Mouse (Mus musculus) intestine, embryonic 16.5 days (tissue): Measurements from ENCODE around the gene Tti1. TPM values are rescaled to one million over a fixed set of nuclear protein-coding genes. Genes with fewer than 3 reads are reported as not detected.

ENCODE experiments used
- ATAC-seq: fragments of 200-750 bp; cut with Nextera tagmentation; 2 replicates; pipeline ENCODE4 v1.8.0; 2017; ENCODE audit warnings: moderate TSS enrichment, moderate library complexity
- H3K27ac ChIP-seq: fragments of 300-500 bp; sonication (generic); 2 replicates; pipeline ENCODE4 v1.5.1; 2014; ENCODE audit warnings: mild to moderate bottlenecking, low read length
- H3K27me3 ChIP-seq: fragments of 300-500 bp; sonication (generic); replicated peaks from 2 replicates; pipeline ENCODE4 v1.6.1; 2014; ENCODE audit warnings: low read length, control low read depth, mixed read lengths; ENCODE audit not compliant: control insufficient read depth, insufficient read depth
- H3K36me3 ChIP-seq: fragments of 300-500 bp; sonication (generic); 2 replicates; pipeline ENCODE4 v1.6.1; 2014; ENCODE audit warnings: low read length, control low read depth; ENCODE audit not compliant: control insufficient read depth, insufficient read depth
- H3K4me1 ChIP-seq: fragments of 300-500 bp; sonication (generic); 2 replicates; pipeline ENCODE4 v1.6.1; 2014; ENCODE audit warnings: low read length, control low read depth, mixed read lengths; ENCODE audit not compliant: control insufficient read depth, insufficient read depth
- H3K4me2 ChIP-seq: fragments of 300-500 bp; sonication (generic); 2 replicates; pipeline ENCODE4 v1.6.1; 2014; ENCODE audit warnings: low read depth, low read length, control low read depth
- H3K4me3 ChIP-seq: fragments of 300-500 bp; sonication (generic); 2 replicates; pipeline ENCODE4 v1.5.1; 2014; ENCODE audit warnings: mild to moderate bottlenecking, low read length
- H3K9ac ChIP-seq: fragments of 300-500 bp; sonication (generic); 2 replicates; pipeline ENCODE4 v1.6.1; 2014; ENCODE audit warnings: low read depth, low read length
- H3K9me3 ChIP-seq: fragments of 300-500 bp; sonication (generic); 2 replicates; pipeline ENCODE4 v1.6.1; 2016; ENCODE audit warnings: low read length, control low read depth; ENCODE audit not compliant: control insufficient read depth
- WGBS: fragments of 180-500 bp; shearing (Covaris S2); extraction: QIAGEN DNeasy Blood & Tissue Kit; methylation state at CpG from one replicate; pipeline ENCODE4 v1.1.7; 2014; 5-methylcytosine and 5-hydroxymethylcytosine counted together
- polyA plus RNA-seq: library from polyadenylated mRNA; unstranded; fragments of >200 nt; fragmentation: Nextera tagmentation; extraction: Ambion mirVana; gene quantifications from 2 replicates; pipeline ENCODE4 v1.2.1, GENCODE M21; 2015

Gene Tti1
- 18.4 and 20.2 TPM in 2 replicates for polyA plus RNA-seq

DNA sequence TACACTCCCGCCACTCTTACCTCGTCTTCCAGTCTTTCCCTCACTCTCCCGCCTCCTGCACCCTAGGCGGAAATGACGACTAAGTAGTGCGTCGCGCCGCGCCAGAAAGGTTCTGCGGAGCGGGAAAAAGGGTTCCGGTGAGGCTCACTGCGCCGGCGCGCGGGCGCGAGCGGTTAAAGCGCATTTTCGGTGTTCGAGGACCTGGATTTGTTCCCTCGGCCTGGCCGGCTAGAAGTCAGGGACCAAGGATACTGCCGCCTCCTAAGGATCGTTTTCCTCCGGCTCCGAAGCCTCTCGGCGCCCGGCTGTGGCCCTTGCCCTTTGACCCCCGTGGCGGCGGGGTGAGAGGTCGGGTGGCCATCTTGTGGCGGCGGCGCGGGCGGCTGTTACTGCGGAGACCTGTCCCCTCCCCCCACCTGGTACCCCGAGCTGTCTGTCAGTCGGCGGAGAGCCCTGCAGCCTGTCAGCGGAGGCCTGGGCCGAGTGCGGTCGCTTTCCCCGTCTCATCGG lies at the start of gene Tti1, which contains the start of gene Rprd1b:
Gene Tti1, minus strand, starts transcription at position 80 of the 510 bp plus-strand sequence.
Gene Rprd1b, plus strand, starts transcription at position 144 of the 510 bp plus-strand sequence.
- no peaks in the 10 kb centered on the region for H3K27me3 ChIP-seq
- no peaks in the 10 kb centered on the region for H3K9me3 ChIP-seq
- H3K4me1 ChIP-seq, result peaks cover 32% of the 10 kb centered on the region
- peak within 1 kb of the TSS; percentile 98 for H3K9ac ChIP-seq
- peak within 1 kb of the TSS; percentile 99 for H3K4me3 ChIP-seq
- H3K27ac ChIP-seq, result peak within 1 kb of the TSS; percentile 97
- no peaks in the 10 kb centered on the region for H3K36me3 ChIP-seq
- ATAC-seq, result peak; percentile 94
- H3K4me2 ChIP-seq, result peak within 1 kb of the TSS; percentile 76
- under 1% methylated on average over 52 of the region's 52 CpGs for WGBS

GRCm38 (mm10) chr2:158077981-158078380 lies 49.7 kb upstream of the Tti1 start:
- Histone ChIP-seq H3K4me2 (no peak overlapping the region), H3K9me3 (no peaks in the 10 kb centered on the region), H3K27ac (0 out of 2 replicates have a peak overlapping the region, but pooled peaks have one; percentile 8), H3K9ac (no peak overlapping the region), H3K36me3 (peaks cover 13% of the 10 kb centered on the region; the same call in 1 of the 2 replicates), H3K4me1 (peaks cover 25% of the 10 kb centered on the region), H3K27me3 (no peaks in the 10 kb centered on the region), H3K4me3 (no peak overlapping the region)
- no peak for ATAC-seq
- WGBS, result 38% methylated on average over 2 of the region's 2 CpGs

- WGBS, result 78% methylated on average over 6 of the region's 6 CpGs
- Histone ChIP-seq H3K4me2 (no peak overlapping the region), H3K9me3 (no peaks in the 10 kb centered on the region), H3K27ac (no peak overlapping the region), H3K4me3 (no peak overlapping the region), H3K9ac (no peak overlapping the region), H3K4me1 (peaks cover 35% of the 10 kb centered on the region), H3K27me3 (no peaks in the 10 kb centered on the region), H3K36me3 (peaks cover 13% of the 10 kb centered on the region)
- no peak for ATAC-seq
Measured at GRCm38 (mm10) chr2:158076690-158077089, 48.5 kb upstream of the Tti1 start.

GRCm38 (mm10) chr2:158074835-158075234 lies 46.6 kb upstream of the Tti1 start:
- Histone ChIP-seq H3K27me3 (no peaks in the 10 kb centered on the region), H3K4me2 (no peak overlapping the region), H3K4me3 (no peak overlapping the region), H3K4me1 (peaks cover 36% of the 10 kb centered on the region), H3K9me3 (no peaks in the 10 kb centered on the region), H3K27ac (no peak overlapping the region), H3K9ac (no peak overlapping the region), H3K36me3 (peaks cover 13% of the 10 kb centered on the region)
- ATAC-seq, result no peak
- WGBS, result 88% methylated on average over 5 of the region's 5 CpGs

GRCm38 (mm10) chr2:158071633-158071995 lies 43.4 kb upstream of the Tti1 start:
- ATAC-seq, result peak; percentile 10; the same call in 1 of the 2 replicates
- WGBS, result 81% methylated on average over 5 of the region's 5 CpGs
- H3K9ac ChIP-seq, result no peak overlapping the region
- peaks cover 5% of the 10 kb centered on the region for H3K36me3 ChIP-seq
- no peak overlapping the region for H3K4me3 ChIP-seq
- H3K27me3 ChIP-seq, result no peaks in the 10 kb centered on the region
- H3K4me2 ChIP-seq, result no peak overlapping the region
- peak overlapping the region; percentile 33 for H3K27ac ChIP-seq
- H3K9me3 ChIP-seq, result no peaks in the 10 kb centered on the region
- peaks cover 27% of the 10 kb centered on the region for H3K4me1 ChIP-seq

GRCm38 (mm10) chr2:158070885-158071632 lies 42.8 kb upstream of the Tti1 start:
- Histone ChIP-seq H3K4me3 (no peak overlapping the region), H3K36me3 (peaks cover 2% of the 10 kb centered on the region), H3K4me2 (no peak overlapping the region), H3K27ac (peak overlapping the region; percentile 67), H3K9ac (no peak overlapping the region), H3K4me1 (peaks cover 22% of the 10 kb centered on the region), H3K9me3 (no peaks in the 10 kb centered on the region), H3K27me3 (no peaks in the 10 kb centered on the region)
- WGBS, result 55% methylated on average over 3 of the region's 3 CpGs
- ATAC-seq, result peak; percentile 90

DNA sequence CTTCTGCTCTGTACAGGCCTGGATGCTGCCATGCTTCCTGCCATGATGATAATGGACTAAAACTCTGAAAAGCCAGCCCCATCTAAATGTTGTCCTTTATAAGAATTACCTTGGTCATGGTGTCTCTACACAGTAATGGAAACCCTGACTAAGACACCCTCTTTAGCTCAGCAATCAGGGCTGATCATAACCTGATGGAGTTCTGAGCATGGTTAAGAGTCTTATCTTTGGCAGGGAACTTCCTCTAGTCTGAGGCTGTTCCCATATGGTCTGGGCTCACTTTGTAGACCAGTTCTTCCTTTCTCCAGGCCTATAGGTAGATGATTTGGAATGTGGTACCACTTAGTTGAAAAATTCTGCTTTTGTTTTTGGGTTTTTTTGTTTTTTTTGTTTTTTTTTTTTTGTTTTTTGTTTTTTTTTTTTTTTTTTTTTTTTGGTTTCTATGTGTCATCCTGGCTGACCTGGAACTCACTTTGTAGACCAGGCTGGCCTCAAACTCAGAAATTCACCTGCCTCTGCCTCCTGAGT lies 40.3 kb upstream of the Tti1 start:
- peaks cover 22% of the 10 kb centered on the region for H3K4me1 ChIP-seq
- H3K4me2 ChIP-seq, result no peak overlapping the region
- H3K27ac ChIP-seq, result no peak overlapping the region
- H3K4me3 ChIP-seq, result no peak overlapping the region
- no peaks in the 10 kb centered on the region; the same call in 1 of the 2 replicates for H3K36me3 ChIP-seq
- no peaks in the 10 kb centered on the region for H3K27me3 ChIP-seq
- H3K9ac ChIP-seq, result no peak overlapping the region
- no peaks in the 10 kb centered on the region for H3K9me3 ChIP-seq
- ATAC-seq, result no peak

- 95% methylated on average over 5 of the region's 5 CpGs for WGBS
- Histone ChIP-seq H3K4me1 (peaks cover 14% of the 10 kb centered on the region), H3K4me3 (no peak overlapping the region), H3K27me3 (no peaks in the 10 kb centered on the region), H3K4me2 (no peak overlapping the region), H3K9me3 (no peaks in the 10 kb centered on the region), H3K36me3 (no peaks in the 10 kb centered on the region; the same call in 1 of the 2 replicates), H3K27ac (no peak overlapping the region), H3K9ac (no peak overlapping the region)
- no peak for ATAC-seq
Measured at GRCm38 (mm10) chr2:158067260-158067824, 39.1 kb upstream of the Tti1 start.

- no peaks in the 10 kb centered on the region for H3K36me3 ChIP-seq
- no peak overlapping the region for H3K4me3 ChIP-seq
- H3K9ac ChIP-seq, result no peak overlapping the region
- H3K27me3 ChIP-seq, result no peaks in the 10 kb centered on the region
- ATAC-seq, result no peak
- H3K4me1 ChIP-seq, result peaks cover 6% of the 10 kb centered on the region
- no peak overlapping the region for H3K4me2 ChIP-seq
- no peaks in the 10 kb centered on the region for H3K9me3 ChIP-seq
- H3K27ac ChIP-seq, result no peak overlapping the region
Measured at GRCm38 (mm10) chr2:158066456-158066855, 38.2 kb upstream of the Tti1 start.
